Mouse (Mus musculus) kidney, embryonic 15.5 days (tissue): Measurements from ENCODE around the gene Chmp4b. TPM values are rescaled to one million over a fixed set of nuclear protein-coding genes. Genes with fewer than 3 reads are reported as not detected.
A peak's percentile ranks its signal among the peaks of the same experiment; 100 is the strongest.

Experiments used
- ATAC-seq: fragments of 200-750 bp; cut with Nextera tagmentation; replicated peaks from 2 replicates; pipeline ENCODE4 v1.8.0; 2017; ENCODE audit warnings: moderate TSS enrichment; ENCODE audit not compliant: low FRiP score
- H3K27ac ChIP-seq: fragments of 300-500 bp; sonication (generic); 2 replicates; pipeline ENCODE4 v1.5.1; 2015; ENCODE audit warnings: mild to moderate bottlenecking, inconsistent platforms
- H3K27me3 ChIP-seq: fragments of 300-500 bp; sonication (generic); 2 replicates; pipeline ENCODE4 v1.6.1; 2015; ENCODE audit warnings: inconsistent platforms
- H3K36me3 ChIP-seq: fragments of 300-500 bp; sonication (generic); 2 replicates; pipeline ENCODE4 v1.6.1; 2015; ENCODE audit warnings: inconsistent platforms
- H3K4me1 ChIP-seq: fragments of 300-500 bp; sonication (generic); 2 replicates; pipeline ENCODE4 v1.6.1; 2015; ENCODE audit warnings: inconsistent platforms
- H3K4me2 ChIP-seq: fragments of 300-500 bp; sonication (generic); 2 replicates; pipeline ENCODE4 v1.6.1; 2015; ENCODE audit warnings: moderate library complexity, mild to moderate bottlenecking, inconsistent platforms
- H3K4me3 ChIP-seq: fragments of 300-500 bp; sonication (generic); replicated peaks from 2 replicates; pipeline ENCODE4 v1.5.1; 2015; ENCODE audit warnings: mild to moderate bottlenecking, inconsistent platforms
- H3K9ac ChIP-seq: fragments of 300-500 bp; sonication (generic); 2 replicates; pipeline ENCODE4 v1.6.1; 2015; ENCODE audit warnings: mild to moderate bottlenecking, inconsistent platforms
- H3K9me3 ChIP-seq: fragments of 300-500 bp; sonication (generic); replicated peaks from 2 replicates; pipeline ENCODE4 v1.6.1; 2016; ENCODE audit warnings: inconsistent platforms
- WGBS: fragments of 180-500 bp; shearing (Covaris S2); methylation state at CpG from one replicate; pipeline ENCODE4 v1.1.7; 2015; ENCODE audit warnings: mixed read lengths; 5-methylcytosine and 5-hydroxymethylcytosine counted together
- polyA plus RNA-seq: library from polyadenylated mRNA; unstranded; fragments of >200 nt; fragmentation: Nextera tagmentation; extraction: Ambion mirVana; gene quantifications from 2 replicates; pipeline ENCODE4 v1.2.1, GENCODE M21; 2015

Chmp4b gene
- polyA plus RNA-seq, 1 experiment from 2014 or later = 24.6 TPM

DNA sequence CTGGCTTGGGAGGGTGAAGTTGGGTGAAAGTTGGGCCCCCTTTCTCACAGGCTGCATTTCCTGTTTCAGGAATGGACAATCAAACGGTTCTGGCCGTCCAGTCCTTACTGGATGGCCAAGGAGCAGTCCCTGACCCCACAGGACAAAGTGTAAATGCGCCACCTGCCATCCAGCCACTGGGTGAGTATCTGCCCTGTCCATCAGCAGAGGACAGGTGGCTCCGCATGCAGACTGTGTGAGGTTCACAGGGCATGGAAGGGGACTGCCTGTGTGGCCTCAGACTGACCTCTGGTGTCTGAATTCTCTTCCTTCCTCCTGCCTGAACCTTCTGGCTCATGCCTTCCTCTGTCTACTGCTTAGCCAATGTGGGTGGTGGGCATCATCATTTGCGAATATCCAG, 29.8 kb upstream of the Chmp4b start:
- no peaks in the 10 kb centered on the region for H3K27me3 ChIP-seq
- no peak for ATAC-seq
- no peaks in the 10 kb centered on the region; the same call in 1 of the 2 replicates for H3K9me3 ChIP-seq
- 75% methylated on average over 5 of the region's 5 CpGs for WGBS
- no peak overlapping the region for H3K27ac ChIP-seq
- no peaks in the 10 kb centered on the region for H3K4me1 ChIP-seq
- H3K36me3 ChIP-seq = peaks cover 32% of the 10 kb centered on the region
- H3K4me3 ChIP-seq = no peak overlapping the region
- no peak overlapping the region for H3K9ac ChIP-seq
- no peak overlapping the region for H3K4me2 ChIP-seq

GRCm38 (mm10) chr2:154624137-154624536, 27.4 kb upstream of the Chmp4b start:
- ATAC-seq = no peak

GRCm38 (mm10) chr2:154630531-154630930, 21.0 kb upstream of the Chmp4b start:
- H3K4me1 ChIP-seq = peaks cover 3% of the 10 kb centered on the region; the same call in 1 of the 2 replicates
- WGBS = 81% methylated on average over 5 of the region's 5 CpGs
- H3K27ac ChIP-seq = no peak overlapping the region
- H3K36me3 ChIP-seq = peaks cover 47% of the 10 kb centered on the region
- no peak overlapping the region for H3K4me3 ChIP-seq
- no peak overlapping the region for H3K9ac ChIP-seq
- ATAC-seq = no peak
- no peaks in the 10 kb centered on the region for H3K27me3 ChIP-seq
- no peak overlapping the region for H3K4me2 ChIP-seq
- no peaks in the 10 kb centered on the region for H3K9me3 ChIP-seq

More at GRCm38 (mm10) chr2:154624137-154624536, 27.4 kb upstream of the Chmp4b start:
- Histone ChIP-seq H3K27ac (no peak overlapping the region), H3K9me3 (no peaks in the 10 kb centered on the region; the same call in 1 of the 2 replicates), H3K27me3 (no peaks in the 10 kb centered on the region), H3K36me3 (peaks cover 37% of the 10 kb centered on the region), H3K4me1 (no peaks in the 10 kb centered on the region), H3K9ac (no peak overlapping the region), H3K4me2 (no peak overlapping the region), H3K4me3 (no peak overlapping the region)

DNA sequence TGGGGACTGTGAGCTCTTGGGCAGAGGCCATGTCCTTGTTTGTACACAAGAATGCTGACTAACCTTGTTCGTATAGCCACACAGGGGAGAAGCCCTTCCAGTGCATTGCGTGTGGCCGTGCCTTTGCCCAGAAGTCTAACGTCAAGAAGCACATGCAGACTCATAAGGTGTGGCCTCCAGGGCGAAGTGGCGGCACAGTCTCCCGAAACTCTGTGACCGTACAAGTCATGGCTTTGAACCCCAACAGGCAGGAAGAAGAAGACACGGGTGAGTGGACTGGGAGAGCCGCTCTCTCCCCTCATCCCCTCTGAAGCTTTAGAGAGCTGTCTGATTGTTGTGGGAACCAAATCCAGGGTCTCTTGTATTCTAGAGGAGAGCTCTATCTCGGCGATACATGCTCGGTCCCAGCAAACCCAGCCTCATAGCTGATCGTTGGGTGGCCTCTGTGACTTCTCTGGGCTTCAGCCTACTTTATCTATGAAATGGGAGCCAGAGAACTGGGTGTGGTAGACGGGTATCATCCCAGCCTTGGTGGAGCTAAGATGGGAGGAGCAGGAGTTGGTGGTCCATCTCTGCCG, 19.2 kb upstream of the Chmp4b start:
- no peak overlapping the region for H3K4me3 ChIP-seq
- H3K4me1 ChIP-seq = peaks cover 3% of the 10 kb centered on the region; the same call in 1 of the 2 replicates
- ATAC-seq = peak; percentile 65
- whole genome bisulfite sequencing = 88% methylated on average over 16 of the region's 16 CpGs
- no peak overlapping the region for H3K9ac ChIP-seq
- H3K36me3 ChIP-seq = peaks cover 47% of the 10 kb centered on the region
- no peaks in the 10 kb centered on the region for H3K9me3 ChIP-seq
- no peak overlapping the region for H3K4me2 ChIP-seq
- peak overlapping the region; percentile 9; the same call in 1 of the 2 replicates for H3K27ac ChIP-seq
- no peaks in the 10 kb centered on the region for H3K27me3 ChIP-seq

- Histone ChIP-seq H3K4me2 (no peak overlapping the region), H3K9ac (no peak overlapping the region), H3K4me3 (no peak overlapping the region), H3K36me3 (peaks cover 56% of the 10 kb centered on the region), H3K9me3 (no peaks in the 10 kb centered on the region), H3K27me3 (no peaks in the 10 kb centered on the region), H3K27ac (peak overlapping the region; percentile 37; the same call in 1 of the 2 replicates), H3K4me1 (peaks cover 3% of the 10 kb centered on the region; the same call in 1 of the 2 replicates)
- WGBS = 42% methylated on average over 5 of the region's 5 CpGs
- ATAC-seq = peak; percentile 68; the same call in 1 of the 2 replicates
Measured at GRCm38 (mm10) chr2:154633039-154633742, 18.3 kb upstream of the Chmp4b start.

- Histone ChIP-seq H3K4me1 (peaks cover 3% of the 10 kb centered on the region; the same call in 1 of the 2 replicates), H3K9me3 (peaks cover 4% of the 10 kb centered on the region; the same call in 1 of the 2 replicates)
- 0 out of 2 replicates have a peak, but pooled peaks have one; percentile 27 for ATAC-seq
Measured at GRCm38 (mm10) chr2:154633876-154634644, 17.4 kb upstream of the Chmp4b start.

DNA sequence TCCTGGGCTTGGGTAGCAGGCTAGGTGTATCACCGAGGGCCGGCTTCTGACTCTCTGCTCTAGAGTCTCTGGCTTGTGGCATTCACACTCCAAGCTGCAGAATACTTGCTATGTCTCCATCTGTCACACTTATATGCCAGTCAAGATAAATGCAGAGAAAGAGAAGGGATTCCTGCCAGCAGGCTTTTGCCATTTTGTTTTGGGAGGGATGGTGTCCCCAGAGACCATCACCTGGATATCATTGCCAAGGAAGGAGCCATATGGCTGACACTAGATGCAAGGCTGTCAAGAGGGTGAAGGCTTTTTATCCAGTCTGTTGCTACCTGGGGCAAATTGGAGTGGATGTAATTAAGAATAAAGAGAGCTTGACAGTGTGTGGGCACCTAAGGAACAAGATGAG, 15.7 kb upstream of the Chmp4b start:
- H3K27ac ChIP-seq = no peak overlapping the region
- no peak overlapping the region for H3K9ac ChIP-seq
- H3K36me3 ChIP-seq = peaks cover 50% of the 10 kb centered on the region
- H3K9me3 ChIP-seq = peaks cover 4% of the 10 kb centered on the region; the same call in 1 of the 2 replicates
- H3K27me3 ChIP-seq = no peaks in the 10 kb centered on the region
- ATAC-seq = no peak
- 89% methylated on average over 2 of the region's 2 CpGs for WGBS
- no peak overlapping the region for H3K4me2 ChIP-seq
- peaks cover 3% of the 10 kb centered on the region; the same call in 1 of the 2 replicates for H3K4me1 ChIP-seq
- H3K4me3 ChIP-seq = no peak overlapping the region

More at GRCm38 (mm10) chr2:154633876-154634644, 17.4 kb upstream of the Chmp4b start:
- H3K36me3 ChIP-seq = peaks cover 60% of the 10 kb centered on the region
- H3K4me3 ChIP-seq = no peak overlapping the region
- no peak overlapping the region for H3K27ac ChIP-seq
- no peak overlapping the region for H3K9ac ChIP-seq
- H3K4me2 ChIP-seq = no peak overlapping the region
- H3K27me3 ChIP-seq = no peaks in the 10 kb centered on the region
- WGBS = 88% methylated on average over 9 of the region's 9 CpGs

- H3K36me3 ChIP-seq = peaks cover 46% of the 10 kb centered on the region
Measured at GRCm38 (mm10) chr2:154638521-154638920, 13.0 kb upstream of the Chmp4b start.

GRCm38 (mm10) chr2:154639115-154639514, 12.4 kb upstream of the Chmp4b start:
- Histone ChIP-seq H3K4me3 (no peak overlapping the region), H3K36me3 (peaks cover 48% of the 10 kb centered on the region), H3K9me3 (peaks cover 4% of the 10 kb centered on the region; the same call in 1 of the 2 replicates), H3K4me2 (no peak overlapping the region), H3K27me3 (no peaks in the 10 kb centered on the region), H3K4me1 (no peaks in the 10 kb centered on the region; the same call in 1 of the 2 replicates), H3K9ac (no peak overlapping the region), H3K27ac (no peak overlapping the region)
- ATAC-seq = no peak
- 89% methylated on average over 4 of the region's 4 CpGs for WGBS

More at GRCm38 (mm10) chr2:154638521-154638920, 13.0 kb upstream of the Chmp4b start:
- no peak for ATAC-seq
- Histone ChIP-seq H3K4me1 (peaks cover 3% of the 10 kb centered on the region; the same call in 1 of the 2 replicates), H3K27me3 (no peaks in the 10 kb centered on the region), H3K4me3 (no peak overlapping the region), H3K9me3 (peaks cover 4% of the 10 kb centered on the region; the same call in 1 of the 2 replicates), H3K4me2 (no peak overlapping the region), H3K27ac (no peak overlapping the region), H3K9ac (no peak overlapping the region)
- 94% methylated on average over 3 of the region's 3 CpGs for WGBS

DNA sequence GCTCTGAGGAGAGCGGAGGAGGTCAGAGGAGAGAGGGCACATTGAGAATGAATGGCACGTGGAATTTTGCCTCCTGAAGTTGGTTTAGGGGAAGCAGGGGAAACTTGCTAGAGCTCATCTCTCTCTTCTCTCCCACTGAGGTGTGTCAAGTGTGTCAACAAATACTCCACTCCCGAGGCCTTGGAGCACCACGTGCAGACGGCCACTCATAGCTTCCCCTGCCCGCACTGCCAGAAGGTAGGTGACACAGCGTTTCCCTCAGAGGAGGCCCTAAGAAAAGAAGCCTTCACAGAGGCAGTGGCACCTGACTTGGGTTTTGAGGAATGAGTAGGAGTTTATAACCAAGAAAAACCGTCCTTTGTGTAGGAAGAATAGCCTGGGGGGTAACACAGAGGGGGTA, 10.3 kb upstream of the Chmp4b start:
- H3K4me2 ChIP-seq = no peak overlapping the region
- no peaks in the 10 kb centered on the region for H3K4me1 ChIP-seq
- peaks cover 4% of the 10 kb centered on the region; the same call in 1 of the 2 replicates for H3K9me3 ChIP-seq
- no peaks in the 10 kb centered on the region for H3K27me3 ChIP-seq
- no peak overlapping the region for H3K4me3 ChIP-seq
- no peak overlapping the region for H3K27ac ChIP-seq
- no peak for ATAC-seq
- H3K9ac ChIP-seq = no peak overlapping the region
- H3K36me3 ChIP-seq = peaks cover 42% of the 10 kb centered on the region
- 83% methylated on average over 8 of the region's 8 CpGs for WGBS

DNA sequence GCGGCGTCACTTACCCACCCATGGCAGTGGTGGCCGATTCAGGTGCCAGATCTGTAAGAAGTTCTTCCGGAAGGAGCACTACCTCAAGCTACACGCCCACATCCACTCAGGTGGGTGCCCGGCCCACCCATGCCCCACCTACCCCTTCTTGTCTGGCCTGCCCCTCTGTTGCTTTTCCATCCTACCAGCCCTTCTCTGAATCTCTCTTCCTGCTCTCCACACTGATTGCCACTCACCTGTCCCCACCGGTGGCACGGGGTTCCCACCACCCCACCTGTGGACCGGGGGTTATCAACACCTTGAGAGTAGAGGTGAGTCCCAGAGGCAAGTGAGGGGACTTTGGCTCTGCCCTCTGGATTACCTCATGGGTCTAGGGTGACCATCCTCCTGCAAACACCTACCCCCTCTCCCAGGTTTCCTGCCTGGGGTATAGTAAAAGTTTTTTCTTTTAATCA, 9.5 kb upstream of the Chmp4b start:
- peak; percentile 68 for ATAC-seq
- WGBS = 85% methylated on average over 9 of the region's 9 CpGs
- no peaks in the 10 kb centered on the region for H3K27me3 ChIP-seq
- H3K4me3 ChIP-seq = no peak overlapping the region
- no peaks in the 10 kb centered on the region for H3K4me1 ChIP-seq
- no peak overlapping the region for H3K9ac ChIP-seq
- peaks cover 4% of the 10 kb centered on the region; the same call in 1 of the 2 replicates for H3K9me3 ChIP-seq
- H3K27ac ChIP-seq = peak overlapping the region; percentile 84
- H3K4me2 ChIP-seq = 0 out of 2 replicates have a peak overlapping the region, but pooled peaks have one; percentile 14
- peaks cover 42% of the 10 kb centered on the region for H3K36me3 ChIP-seq
